Mouse (Mus musculus): Measurements from ENCODE around the gene Msh5.

DNA sequence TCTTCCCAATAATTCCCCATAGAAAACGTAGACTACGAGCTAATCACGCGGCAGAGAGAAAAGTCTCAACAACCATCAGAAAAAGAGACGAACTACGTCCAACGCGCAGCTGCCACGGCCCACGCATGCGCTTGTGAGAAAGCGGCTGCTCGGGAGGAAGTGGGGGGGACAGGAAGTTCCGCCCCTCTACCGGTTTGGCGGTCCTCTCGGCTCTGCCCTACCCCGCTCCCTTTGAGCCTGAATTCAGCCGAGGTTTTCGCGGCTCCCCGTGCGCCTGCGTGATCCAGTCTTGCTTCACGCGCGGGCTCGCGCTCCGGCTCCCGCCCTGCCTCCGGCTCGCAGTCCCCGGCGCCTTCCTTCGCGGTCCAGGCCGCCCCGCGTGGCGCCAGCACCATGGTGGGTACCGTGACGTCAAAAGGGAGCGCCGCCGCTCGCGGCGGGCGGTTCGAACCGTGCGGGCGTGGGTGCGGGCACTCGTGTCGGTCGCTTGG, 64.8 kb downstream of the Msh5 start, which contains the start of gene Lsm2:
- TF ChIP-seq CTCF (IDR thresholded peaks at IDR 0.05; ENCODE audit: extremely low read depth, insufficient read length, insufficient replicate concordance, low read depth, low read length) (no peak), POLR2A (IDR thresholded peaks at IDR 0.05; ENCODE audit: low read depth, low read length) (peak; percentile 72)
